Mouse (Mus musculus) myocyte (in vitro differentiated cells): Measurements from ENCODE around the gene Olfr1507.

Experiments
- E2F4 ChIP-seq: IDR thresholded peaks from one replicate; pipeline ENCODE4 v1.6.1; 2011; ENCODE audit warnings: mild to moderate bottlenecking, control low read depth, moderate library complexity; ENCODE audit not compliant: insufficient read depth
- MAX ChIP-seq: IDR thresholded peaks from one replicate; pipeline ENCODE4 v1.6.1; 2011; ENCODE audit warnings: low read depth, mild to moderate bottlenecking, control low read depth
- MYOD1 ChIP-seq, 3 experiments: IDR thresholded peaks; one replicate each; pipeline ENCODE4 v1.6.1; 2011; ENCODE audit warnings: control low read depth in 2 of 3, low read depth in 2 of 3, mild to moderate bottlenecking in 2 of 3, moderate library complexity in 1 of 3; ENCODE audit not compliant: insufficient read length in 2 of 3, control insufficient read depth in 1 of 3
- MYOG ChIP-seq, 3 experiments: IDR thresholded peaks; one replicate each; pipeline ENCODE4 v1.6.1; 2011; ENCODE audit warnings: control low read depth in 2 of 3, low read depth in 2 of 3, mild to moderate bottlenecking in 2 of 3; ENCODE audit not compliant: insufficient read length in 2 of 3, control insufficient read depth in 1 of 3, insufficient read depth in 1 of 3
- POLR2A ChIP-seq: IDR thresholded peaks from one replicate; pipeline ENCODE4 v1.6.1; 2011; ENCODE audit warnings: low read depth, mild to moderate bottlenecking, control low read depth, moderate library complexity; ENCODE audit not compliant: insufficient read length
- REST ChIP-seq: IDR thresholded peaks from one replicate; pipeline ENCODE4 v1.6.1; 2011; ENCODE audit warnings: mild to moderate bottlenecking, control low read depth, moderate library complexity; ENCODE audit not compliant: insufficient read depth, insufficient read length
- SRF ChIP-seq: IDR thresholded peaks from one replicate; pipeline ENCODE4 v1.6.1; 2011; ENCODE audit warnings: low read depth; ENCODE audit not compliant: control insufficient read depth, insufficient read length
- TCF12 ChIP-seq: IDR thresholded peaks from one replicate; pipeline ENCODE4 v1.6.1; 2011; ENCODE audit warnings: mild to moderate bottlenecking, control low read depth; ENCODE audit not compliant: poor library complexity, insufficient read depth, severe bottlenecking
- TCF3 ChIP-seq: IDR thresholded peaks from one replicate; pipeline ENCODE4 v1.6.1; 2011; ENCODE audit warnings: low read depth, control low read depth; ENCODE audit not compliant: insufficient read length
- USF1 ChIP-seq: IDR thresholded peaks from one replicate; pipeline ENCODE4 v1.6.1; 2011; ENCODE audit warnings: low read depth, mild to moderate bottlenecking, control low read depth, moderate library complexity

- TF ChIP-seq TCF3 = no peak
- TF ChIP-seq MYOD1 (IDR thresholded peaks at IDR 0.05; ENCODE audit: control insufficient read depth in 1 of 3, insufficient read length in 2 of 3, low read depth in 2 of 3) = no peak
- TF ChIP-seq POLR2A = no peak
- TF ChIP-seq REST = no peak
- no peak for TF ChIP-seq MYOG (IDR thresholded peaks at IDR 0.05; ENCODE audit: control insufficient read depth in 1 of 3, insufficient read depth in 1 of 3, insufficient read length in 2 of 3, low read depth in 2 of 3)
- no peak for TF ChIP-seq TCF12
- TF ChIP-seq E2F4 = no peak
- TF ChIP-seq SRF = no peak
- TF ChIP-seq MAX = no peak
- TF ChIP-seq USF1 = no peak
These were observed 29.4 kb upstream of the Olfr1507 start for GRCm38 (mm10) chr14:52524952-52525351.
